Mouse (Mus musculus) adipocyte (in vitro differentiated cells): ENCODE data around the gene Cyp21a1.
"Not testable (repeated sequence)": the region's sequence is repeated elsewhere in the genome, so short reads cannot be mapped to it uniquely, and the experiment has no call there.

Source experiments
- DNase-seq: peaks from one replicate; pipeline ENCODE4 v3.0.0-alpha.2; 2016; ENCODE audit warnings: low spot score

Gene Cyp21a1

DNA sequence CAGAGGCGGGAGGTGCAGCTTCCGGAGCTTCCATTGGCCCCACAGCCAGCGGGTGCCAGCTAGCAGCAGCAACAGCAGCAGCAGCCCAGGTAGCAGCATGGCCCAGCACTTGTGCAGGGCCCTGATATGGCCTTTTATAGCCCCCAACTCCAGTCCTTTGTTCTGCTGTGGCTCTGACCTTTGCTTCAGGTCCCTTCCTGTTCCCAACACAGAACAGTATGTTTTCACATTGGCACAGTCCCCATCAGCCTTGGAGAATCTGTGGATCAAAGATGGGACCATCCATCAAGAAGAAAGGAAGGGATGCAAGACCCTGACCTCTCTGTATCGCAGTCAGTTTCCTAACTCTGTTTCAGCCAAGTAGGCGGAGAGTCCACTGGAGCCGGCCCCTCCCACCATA, at the start of gene Cyp21a1:
Cyp21a1 (minus strand) TSS at position 261 of the 400 bp plus-strand sequence.
- DNase-seq: not testable (repeated sequence)

DNA sequence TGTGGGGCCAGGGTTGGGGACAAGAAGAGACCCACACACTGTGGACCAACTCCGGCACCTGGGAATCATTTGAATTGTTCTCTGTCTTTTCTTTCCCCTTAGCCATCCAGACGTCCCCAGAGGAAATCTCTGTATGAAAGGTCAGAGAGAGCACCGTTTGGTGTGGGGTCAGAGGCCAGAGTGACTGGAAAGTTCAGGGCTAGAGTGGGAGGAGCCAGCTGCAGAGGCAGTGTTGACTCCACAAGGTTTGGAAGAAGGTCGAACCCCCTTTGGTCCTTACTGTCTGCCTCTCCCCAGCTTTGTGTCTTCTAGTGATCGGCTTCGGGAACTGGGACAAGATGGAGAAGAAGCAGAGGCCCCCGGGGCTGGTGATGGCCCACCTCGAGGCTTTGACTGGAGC, 49.1 kb upstream of the Cyp21a1 start:
- no peak for DNase-seq

DNA sequence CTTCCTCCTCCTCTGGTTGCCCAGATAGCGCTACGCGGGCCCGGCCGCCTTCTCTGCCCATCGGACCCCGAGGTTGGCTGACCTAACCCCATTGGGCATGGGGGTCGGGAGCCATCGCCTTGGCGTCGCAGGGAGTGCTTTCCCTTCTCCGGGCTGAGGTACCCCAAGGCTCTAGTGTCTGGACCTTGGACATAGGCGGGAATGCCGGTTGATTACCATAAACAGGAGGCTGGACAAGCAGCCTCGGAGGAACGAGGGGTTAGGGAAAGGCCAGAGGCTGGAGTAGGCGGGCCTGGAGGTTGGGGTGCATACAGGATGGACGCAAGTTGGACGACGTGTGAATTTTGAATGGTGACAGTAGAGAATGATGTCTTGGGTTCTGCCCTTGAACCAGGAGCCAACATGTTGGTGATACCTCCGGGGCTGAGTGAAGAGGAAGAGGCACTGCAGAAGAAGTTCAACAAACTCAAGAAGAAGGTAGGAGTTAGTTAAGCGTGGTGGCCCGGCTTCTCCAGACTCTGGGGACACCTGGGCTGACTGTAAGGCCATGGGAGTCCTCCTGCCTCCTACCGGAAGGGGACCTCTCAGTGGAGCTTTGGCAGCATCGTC, 46.3 kb upstream of the Cyp21a1 start:
- DNase-seq: no peak

DNA sequence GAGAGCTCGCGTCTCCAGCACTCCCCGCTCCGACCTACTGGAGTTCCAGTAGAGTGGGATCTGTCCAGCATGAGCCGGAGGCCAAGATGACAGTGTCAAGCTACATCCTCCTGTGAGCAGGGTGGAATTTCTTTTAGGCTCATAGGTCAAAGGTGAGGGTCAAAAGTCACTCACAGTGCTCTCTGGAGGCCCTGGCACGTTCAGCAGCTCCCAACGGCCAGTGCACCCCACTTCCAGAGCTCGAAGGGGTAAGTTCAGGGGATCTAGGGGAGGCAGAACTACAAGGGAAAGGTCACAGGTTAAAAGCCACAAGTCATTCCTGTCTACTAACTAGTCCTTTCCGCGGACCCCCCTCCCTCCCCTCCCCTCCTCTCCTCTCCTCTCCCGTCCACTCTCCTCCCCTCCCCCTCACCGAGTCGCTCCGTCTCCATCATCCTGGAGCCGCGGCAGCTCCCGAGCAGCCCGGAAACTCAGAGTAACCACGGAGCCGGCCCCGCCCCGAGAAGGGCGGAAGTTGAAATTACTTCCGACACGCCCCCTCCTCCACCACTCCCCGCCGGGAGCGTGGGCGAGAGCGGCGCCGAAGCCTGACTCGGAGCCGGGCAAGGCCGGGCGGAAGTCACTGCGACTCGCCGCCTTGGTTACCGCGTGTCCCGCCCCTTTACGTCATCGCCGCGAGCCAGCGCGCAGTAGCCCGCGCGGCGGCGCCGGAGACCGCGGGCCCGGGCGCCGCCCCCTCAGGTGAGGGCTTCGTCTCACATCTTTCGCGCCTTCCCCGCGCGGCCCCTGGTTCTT, 45.6 kb upstream of the Cyp21a1 start, which contains the start of the genes Skiv2l and Nelfe:
Skiv2l (minus strand) TSS at position 489 of the 795 bp plus-strand sequence.
Nelfe (plus strand) TSS at position 670 of the 795 bp plus-strand sequence.
- peak; percentile 98 for DNase-seq

DNA sequence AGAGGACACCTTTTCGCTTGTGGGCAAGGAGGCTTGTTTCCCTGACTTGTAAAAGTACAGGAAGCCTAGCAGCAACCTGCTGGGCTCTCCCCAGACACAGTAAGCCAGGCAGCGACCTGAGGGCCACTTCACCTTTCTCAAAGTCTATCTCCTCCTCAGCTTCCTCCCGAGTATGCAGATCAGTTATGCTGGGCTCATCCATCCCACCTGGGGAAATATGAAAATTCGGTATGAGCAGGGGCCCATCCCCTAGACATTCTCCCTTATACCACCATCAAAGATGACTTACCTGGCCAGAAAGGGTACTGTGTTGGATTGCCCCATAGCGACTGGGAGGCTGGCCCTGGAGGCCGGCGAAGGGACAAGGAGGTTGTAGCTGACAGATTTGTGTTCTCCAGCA, 43.3 kb upstream of the Cyp21a1 start:
- DNase-seq: no peak

DNA sequence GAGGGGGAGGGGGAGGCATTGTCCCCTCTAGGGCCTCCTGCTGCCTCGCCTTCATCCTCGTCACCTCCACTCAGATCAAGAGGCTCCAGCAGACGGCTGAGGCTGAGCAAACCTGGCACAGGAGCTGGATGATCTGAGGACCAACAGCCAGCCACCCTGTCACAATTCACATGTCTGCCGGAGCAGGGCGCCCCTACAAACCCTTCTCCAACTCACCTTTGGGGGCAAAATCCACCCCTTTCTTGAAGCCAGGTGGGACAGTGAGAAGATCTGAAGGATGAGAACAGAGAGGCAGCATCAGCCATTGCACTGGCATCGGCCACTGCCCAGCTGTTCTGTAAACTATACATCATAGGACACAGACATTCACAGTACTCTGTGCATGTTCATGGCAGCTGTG, 42.8 kb upstream of the Cyp21a1 start:
- no peak for DNase-seq

DNA sequence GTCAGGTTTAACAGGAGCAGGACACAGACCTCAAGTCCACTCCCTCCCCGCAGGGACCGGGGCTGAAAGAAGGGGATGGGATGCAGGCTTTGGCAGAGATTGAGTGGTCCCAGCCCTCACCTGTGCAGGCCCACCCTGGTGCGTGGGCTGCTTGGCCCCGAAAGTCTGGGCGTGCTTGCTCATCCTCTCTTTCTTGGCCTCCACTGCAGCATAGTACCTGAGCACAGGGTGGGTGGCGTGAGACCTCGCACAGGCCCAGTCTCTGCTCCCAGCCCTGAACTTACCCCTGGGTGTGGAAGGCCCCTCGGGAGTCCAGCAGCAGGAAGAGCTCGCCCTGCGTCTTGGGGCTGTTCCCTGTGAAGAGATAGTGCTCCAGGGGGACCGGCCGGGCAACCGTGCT, 40.5 kb upstream of the Cyp21a1 start:
- DNase-seq: no peak

DNA sequence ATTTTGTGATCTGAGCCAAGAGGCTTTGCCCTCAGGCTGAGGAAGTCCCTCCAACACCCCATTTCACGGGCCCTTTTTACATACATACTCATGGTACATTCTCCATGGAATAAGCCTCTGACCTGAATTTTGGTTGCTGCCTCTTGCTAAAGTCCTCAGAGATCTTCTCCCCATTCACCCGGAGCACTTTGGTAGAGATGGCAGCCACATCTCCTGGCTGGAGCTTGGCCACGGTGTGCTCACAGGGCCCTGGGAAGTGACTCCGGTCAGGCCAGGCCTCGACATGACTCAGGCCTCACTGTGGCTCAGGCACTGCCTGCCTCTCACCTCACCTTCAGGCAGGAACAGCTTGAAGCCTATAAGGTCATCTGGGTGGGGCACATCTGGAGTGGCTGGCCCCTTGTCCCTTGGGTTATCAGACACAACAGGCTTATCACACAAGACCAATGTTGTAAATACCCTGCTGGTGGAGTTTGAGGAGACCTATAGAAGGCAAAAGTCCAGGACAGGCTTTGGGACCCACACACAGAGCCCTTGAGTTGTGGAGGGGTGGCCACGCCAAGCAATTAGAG, 36.5 kb upstream of the Cyp21a1 start:
- DNase-seq: peak; percentile 71

DNA sequence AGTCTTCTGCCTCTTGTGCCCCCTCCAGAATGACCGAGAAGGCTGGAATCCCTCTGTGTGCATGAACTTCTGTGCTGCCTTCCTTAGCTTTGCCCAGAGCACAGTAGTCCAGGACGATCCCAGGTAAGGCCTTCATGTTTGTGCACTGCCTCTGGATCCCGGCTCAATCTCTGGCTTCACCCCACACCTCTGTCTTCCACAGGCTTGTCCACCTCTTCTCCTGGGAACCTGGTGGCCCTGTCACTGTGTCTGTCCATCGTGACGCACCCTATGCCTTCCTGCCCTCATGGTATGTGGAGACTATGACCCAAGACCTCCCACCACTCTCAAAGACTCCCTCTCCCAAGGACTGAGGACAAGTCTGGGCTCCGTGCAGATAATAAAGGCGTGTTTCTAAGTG, 34.4 kb upstream of the Cyp21a1 start:
- DNase-seq: no peak

DNA sequence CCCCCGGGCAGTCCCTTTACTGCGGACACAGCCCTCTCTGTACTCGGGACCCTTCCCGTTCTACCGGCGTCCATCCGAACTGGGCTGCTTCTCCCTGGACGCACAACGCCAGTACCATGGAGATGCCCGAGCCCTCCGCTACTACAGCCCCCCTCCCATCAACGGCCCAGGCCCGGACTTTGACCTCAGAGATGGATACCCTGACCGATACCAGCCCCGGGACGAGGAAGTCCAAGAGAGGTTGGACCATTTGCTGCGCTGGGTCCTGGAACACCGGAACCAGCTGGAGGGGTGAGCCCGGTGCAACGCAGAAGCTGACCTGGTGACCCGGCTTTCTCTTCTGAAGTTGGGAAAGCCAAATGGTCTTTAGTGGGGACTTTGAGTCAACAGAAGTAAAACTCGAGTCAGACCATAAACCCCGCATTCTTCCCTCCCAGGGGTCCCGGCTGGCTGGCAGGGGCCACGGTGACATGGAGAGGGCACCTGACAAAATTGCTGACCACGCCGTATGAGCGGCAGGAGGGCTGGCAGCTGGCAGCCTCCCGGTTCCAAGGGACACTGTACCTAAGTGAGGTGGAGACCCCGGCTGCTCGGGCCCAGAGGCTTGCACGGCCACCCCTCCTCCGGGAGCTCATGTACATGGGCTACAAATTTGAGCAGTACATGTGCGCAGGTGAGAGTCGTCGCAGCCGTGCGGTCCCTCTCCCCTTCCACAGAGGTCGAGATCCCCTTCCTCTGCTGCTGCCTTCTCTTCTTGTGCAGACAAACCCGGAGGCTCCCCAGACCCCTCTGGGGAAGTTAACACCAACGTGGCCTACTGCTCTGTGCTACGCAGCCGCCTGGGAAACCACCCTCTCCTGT, 33.3 kb upstream of the Cyp21a1 start:
- DNase-seq: no peak

DNA sequence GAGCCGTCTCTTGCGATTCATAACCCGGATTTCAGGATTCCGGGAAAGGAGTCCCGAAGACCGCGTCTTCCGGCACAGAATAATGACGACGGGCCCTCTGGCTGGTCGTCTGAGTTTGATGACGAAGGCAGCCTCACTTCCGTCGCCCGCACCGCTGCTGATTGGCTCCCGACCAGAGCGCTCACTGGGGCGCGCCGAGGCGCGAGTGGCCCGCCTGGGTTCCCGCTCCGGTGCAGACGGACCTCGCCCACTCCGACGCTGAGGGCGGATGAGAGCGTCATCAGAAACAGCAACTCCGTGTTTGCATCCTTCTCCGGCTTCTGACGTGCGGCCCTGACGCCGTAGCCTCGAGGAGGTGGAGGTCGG, 32.5 kb upstream of the Cyp21a1 start, which contains the start of the genes Stk19 and Dxo:
Stk19 (minus strand) TSS at position 90 of the 366 bp plus-strand sequence.
Dxo (plus strand) TSS at position 164 of the 366 bp plus-strand sequence.
- DNase-seq: peak; percentile 97

DNA sequence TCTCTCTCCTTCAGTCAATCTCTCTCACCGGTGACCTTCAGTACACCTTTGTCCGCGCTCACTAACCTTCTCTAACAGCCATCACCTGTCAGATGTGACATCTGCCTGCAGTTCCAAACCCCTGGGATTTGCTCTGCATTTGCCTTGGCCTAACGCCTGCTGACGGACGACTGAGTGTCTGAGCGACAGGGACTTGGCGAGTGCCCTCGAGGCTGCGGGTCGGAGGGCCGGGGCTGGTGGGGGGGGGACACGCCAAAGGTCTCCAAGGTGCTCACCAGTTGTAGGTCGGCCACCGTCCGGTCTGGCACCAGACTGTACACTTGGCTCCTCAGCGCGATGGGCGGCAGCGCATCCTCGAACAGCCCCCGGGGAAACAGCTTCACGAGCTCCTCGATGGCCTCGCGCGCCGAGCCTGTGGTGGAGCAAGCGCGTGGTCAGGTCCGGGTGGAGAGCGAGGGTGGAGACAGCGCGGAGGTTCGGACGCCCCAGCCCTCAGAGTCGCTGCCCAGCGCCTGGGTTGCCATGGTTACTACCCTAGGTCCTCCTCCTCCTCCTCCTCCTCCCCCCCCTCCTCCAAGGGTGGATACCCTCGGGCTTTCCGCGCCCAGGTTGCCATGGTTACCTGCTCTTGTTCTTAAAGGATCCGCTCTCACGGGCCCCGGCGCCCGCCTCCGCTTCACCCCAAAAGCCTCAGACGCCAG, 31.9 kb upstream of the Cyp21a1 start:
- DNase-seq: peak; percentile 33

DNA sequence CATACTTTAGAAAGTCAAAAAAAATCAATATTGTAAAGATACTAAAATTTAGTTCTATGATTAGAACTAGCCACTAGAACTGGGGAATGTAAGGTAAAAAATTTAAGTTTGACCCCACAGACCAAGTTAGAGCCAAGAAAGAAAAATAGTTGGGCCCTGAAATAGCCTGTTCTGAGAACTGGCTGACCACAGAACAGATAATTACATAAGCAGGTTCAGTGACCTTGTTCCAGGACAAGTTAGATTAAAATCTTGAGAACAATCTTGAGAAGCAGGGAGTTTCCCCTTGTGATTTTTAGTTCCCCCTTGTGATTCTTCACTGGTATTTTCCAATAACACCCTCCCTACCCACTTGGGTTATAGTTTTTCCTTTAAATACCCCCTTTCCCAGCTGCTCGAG, 26.4 kb upstream of the Cyp21a1 start:
- not testable (repeated sequence) for DNase-seq

DNA sequence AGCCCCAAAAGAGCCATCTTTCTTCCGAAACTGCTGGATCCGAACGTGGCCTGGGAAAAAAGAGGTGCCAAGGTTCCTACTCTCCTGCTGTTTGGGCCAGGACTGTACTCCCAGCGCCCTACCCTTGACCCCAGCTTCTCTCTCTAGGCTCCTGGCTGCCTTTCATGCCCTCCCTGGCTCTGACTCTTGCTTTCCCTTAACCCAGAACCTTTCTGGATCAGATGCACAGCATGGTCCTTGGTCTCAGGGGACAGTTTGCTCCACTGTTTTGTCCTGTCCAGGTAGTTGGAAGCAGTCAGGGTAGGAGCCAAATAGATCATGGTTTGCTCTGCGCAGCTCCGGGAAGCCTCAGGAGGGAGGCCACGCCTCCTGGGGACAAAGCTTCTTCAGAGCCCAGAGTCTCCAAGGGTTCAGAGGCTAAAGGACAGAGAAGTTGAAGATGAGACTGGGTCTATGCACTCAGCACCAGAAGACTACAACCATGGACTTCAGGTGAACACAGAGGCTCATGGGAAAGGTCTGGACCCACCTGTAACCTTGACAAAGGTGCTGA, 10.5 kb upstream of the Cyp21a1 start:
- no peak for DNase-seq

DNA sequence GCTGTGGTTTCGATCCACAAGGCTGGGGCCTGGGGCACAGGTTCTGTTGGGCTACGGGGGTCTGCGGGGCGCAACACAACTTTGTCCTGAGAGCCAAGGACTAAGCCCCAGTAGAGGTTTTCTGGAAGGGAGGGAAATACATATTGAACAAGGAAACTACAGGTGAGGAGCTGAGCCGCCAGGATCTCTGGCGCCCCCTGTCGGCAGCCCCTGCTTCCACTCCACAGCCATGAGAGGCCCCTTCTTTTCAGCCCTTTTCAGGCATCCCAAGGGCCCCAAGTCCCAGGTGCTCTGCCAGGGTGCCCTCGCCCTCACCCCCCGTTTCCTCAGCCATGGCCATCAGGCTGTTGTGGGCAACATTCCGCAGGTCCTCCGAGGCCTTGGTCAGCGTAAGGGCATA, 9.4 kb upstream of the Cyp21a1 start:
- DNase-seq: peak; percentile 39

DNA sequence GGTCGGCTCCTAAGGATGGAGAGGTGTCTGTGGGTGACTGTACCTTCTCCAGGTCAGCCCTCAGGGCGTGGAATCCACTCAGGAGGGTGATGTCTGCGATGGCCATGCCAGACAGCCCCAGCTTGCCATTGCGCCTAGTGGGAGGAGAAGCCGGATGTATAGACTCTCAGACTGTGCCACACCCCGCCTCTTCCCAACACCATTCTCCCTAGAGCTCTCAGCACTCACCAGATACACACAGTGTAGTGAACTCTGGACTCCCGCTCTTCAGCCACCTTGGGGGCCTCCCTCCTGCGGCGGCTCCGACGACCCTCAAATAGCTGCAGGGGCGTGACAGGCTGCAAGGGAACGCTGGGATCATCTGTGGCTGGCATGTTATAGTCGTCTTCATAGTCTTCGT, 6.9 kb upstream of the Cyp21a1 start:
- DNase-seq: no peak

DNA sequence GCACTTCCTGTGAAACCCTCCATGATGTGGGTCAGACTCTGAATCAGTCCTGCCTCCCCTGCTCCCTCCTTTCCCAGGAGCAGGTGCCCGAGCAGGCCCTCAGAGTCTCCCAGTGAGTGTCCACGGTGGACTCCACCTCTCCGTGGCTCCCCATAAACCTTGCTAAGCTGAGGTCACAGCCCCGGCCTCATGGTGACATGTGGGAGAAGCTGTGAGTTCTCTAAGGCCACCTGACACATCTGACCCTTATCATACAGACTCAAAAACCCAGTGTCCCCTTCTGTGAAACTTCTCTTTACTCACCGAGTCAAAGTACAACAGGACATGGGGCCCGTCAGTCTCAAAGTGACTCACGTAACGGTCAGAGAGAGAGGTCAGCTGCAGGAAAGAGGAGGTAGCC, 6.5 kb upstream of the Cyp21a1 start:
- DNase-seq: not testable (repeated sequence)

DNA sequence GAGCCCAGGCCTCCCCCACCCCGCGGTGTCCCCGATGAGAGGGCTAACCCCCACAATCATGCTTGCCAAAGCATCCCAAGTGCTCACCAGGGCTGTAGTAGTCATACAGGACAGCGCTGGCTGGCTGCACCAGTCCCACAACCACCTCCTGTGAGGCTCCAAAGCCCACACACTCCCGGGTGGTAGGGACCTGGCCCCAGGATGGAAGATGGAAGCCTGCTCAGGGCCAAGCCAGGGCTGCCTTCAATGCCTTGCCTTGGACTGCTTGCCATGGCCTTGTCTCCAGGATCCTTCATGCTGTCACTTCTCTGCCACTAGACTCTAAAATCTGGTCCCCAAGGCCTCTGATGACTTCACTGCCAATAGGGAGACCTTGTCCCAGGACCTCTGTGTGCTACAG, 6.0 kb upstream of the Cyp21a1 start:
- DNase-seq: not testable (repeated sequence)

DNA sequence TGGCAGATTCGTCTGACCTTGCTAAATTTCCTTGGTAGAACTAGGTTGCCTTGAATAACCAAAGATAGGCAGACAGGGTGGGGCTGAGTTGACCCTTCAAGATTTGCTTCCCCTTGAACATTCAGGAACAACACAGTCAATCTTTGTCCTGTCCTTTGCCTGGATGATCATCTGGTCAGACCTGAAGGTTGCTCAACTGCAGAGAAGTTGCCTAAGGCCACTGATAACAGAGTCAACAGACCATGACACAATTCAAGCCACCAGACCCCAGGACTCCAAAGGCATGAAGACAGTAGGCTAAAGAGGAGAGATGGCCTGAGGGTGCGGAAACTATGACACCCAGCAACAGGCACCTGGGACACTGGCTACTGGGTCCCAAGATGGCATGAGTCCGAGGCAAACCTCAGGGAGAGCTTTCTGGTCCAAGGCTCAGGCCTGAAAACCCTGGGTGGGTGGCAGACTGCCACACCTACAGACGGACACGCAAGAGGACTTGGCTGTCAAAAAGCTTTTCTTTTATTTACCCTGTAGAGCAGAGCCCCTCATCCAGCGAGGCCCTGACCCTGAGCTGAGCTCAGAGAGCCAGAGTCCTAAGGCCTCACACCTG, 4.3 kb upstream of the Cyp21a1 start:
- no peak for DNase-seq

DNA sequence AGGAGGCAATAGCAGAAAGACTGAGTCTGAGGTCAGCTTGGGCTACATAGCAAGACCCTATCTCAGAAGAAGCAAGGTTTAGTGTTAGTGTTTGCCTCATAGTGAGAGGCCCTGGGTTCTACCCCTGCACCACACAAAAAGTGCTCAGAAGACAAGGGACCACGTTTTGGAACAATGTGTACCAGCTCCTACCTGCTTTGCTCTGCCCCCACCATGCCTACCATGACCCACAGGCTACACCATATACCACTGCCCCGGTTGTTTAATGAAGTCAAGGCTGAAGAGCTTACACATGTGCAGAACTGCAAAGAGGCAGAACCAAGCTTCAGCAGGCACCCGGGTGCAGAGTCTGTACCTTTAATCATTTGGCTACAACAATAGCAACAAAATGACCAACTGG, 2.8 kb upstream of the Cyp21a1 start:
- DNase-seq: no peak
